Mouse (Mus musculus): Measurements from ENCODE around the gene Col27a1.

GRCm38 (mm10) chr4:63247991-63248390 lies 34.2 kb downstream of the Col27a1 start:
- TF ChIP-seq CTCF (IDR thresholded peaks at IDR 0.05; ENCODE audit: low read depth, low read length) (no peak), POLR2A (IDR thresholded peaks at IDR 0.05; ENCODE audit: extremely low read depth, insufficient read depth, low read length) (no peak)

Data from liver, adult 2 months (tissue).